Mouse (Mus musculus): Measurements from ENCODE around the gene Gm10972.

GRCm38 (mm10) chr3:94616717-94617116 lies 26.2 kb upstream of the Gm10972 start:
- TF ChIP-seq CTCF (IDR thresholded peaks at IDR 0.05; ENCODE audit: low read depth) (peak; percentile 59), EP300 (IDR thresholded peaks at IDR 0.05; ENCODE audit: low read depth) (no peak)

All from heart, postnatal 0 days (tissue).